Comparison of ENCODE assay signal across 16 mouse cellular contexts in the genomic region with DNA sequence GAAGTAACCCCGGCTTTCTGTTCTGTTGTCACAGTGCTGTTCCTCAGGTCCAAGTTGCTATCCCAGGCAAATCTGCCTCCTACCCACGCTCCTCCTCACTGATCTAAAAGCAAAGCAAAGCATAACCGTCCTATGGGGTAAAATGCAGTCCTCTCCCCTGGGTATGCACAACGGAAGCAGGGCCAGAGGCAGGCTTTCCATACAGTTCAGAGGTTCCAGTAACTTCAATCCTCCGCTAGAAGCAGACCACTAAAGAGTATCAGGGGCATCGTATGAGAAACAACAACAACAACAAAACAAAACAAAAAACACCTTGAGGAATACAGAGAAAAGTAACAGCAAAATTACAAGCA.
"Had no signal": no experiment of that assay in that cellular context is flagged by ENCODE, and none has a peak within 500 bp of the region (broad histone marks: within the 10 kb centered on the region; RNA-seq: fewer than 3 reads in every experiment).

No protein-coding gene starts in this region.

- H3K4me3 ChIP-seq: left cerebral cortex, adult 2 months; lung, embryonic 15.5 days; megakaryocyte, embryonic 14.5 days; midbrain, embryonic 10.5 days; midbrain, embryonic 13.5 days; myocyte had no signal

- H3K27me3 ChIP-seq: lung, embryonic 15.5 days; megakaryocyte, embryonic 14.5 days; midbrain, embryonic 13.5 days had no signal

- H3K36me3 ChIP-seq: lung, embryonic 15.5 days; midbrain, embryonic 10.5 days; midbrain, embryonic 13.5 days had no signal

- H3K9me3 ChIP-seq: lung, embryonic 15.5 days; megakaryocyte, embryonic 14.5 days; midbrain, embryonic 10.5 days; midbrain, embryonic 13.5 days had no signal

- DNase-seq: kidney, adult 2 months; kidney, postnatal 25 days; layer of hippocampus, postnatal 36 days; lung, adult 18-20 months; lung, postnatal 10 days; lung, postnatal 36 days; right cerebral cortex, postnatal 4 days had no signal

- H3K27ac ChIP-seq: kidney, postnatal 0 days; left cerebral cortex, adult 2 months; liver, embryonic 14.5 days; midbrain, embryonic 10.5 days; midbrain, embryonic 13.5 days; stomach, postnatal 0 days had no signal
